ENCODE assay signal across 9 mouse cellular contexts in the genomic region with DNA sequence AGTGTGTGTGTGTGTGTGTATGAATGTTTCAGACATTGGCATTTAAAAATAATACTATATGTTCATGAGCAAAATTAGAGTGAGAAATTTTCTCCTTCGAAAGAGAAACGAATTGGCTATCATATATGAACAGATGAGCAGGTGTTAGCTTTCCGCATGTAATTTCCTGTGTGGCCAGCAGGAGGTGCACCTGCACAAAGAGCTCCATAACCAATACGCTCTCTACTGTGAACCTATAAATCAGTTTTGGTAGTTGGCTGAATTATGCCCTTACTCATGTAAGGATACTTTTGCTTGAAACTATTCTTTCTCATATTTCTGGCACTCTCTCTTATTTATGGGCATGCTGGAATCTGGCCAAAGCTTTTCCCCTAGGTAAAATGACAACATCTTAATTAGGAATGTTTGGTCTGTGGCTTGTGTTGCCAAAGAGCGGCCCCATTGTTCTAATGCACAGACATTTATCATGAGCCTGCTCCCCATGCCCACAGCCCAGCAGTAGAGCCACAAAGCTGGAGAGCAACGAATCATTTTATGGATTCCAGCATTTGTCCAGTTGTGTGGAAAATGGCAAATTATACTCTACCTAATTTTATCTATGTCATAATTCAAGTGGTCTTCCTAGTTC.
DNase-seq lines count a peak whose midpoint lies in the region; ATAC-seq and TF ChIP-seq lines count a peak whose summit lies in the region.
"Had no signal": no experiment of that assay in that cellular context is flagged by ENCODE, and none has a peak within 500 bp of the region (broad histone marks: within the 10 kb centered on the region; RNA-seq: fewer than 3 reads in every experiment).

No protein-coding gene starts in this region.

- peak; percentile 19 for DNase-seq in ovary, postnatal 14 days (ENCODE audit: low spot score)
- no peak for DNase-seq in ovary, adult 18-20 months (ENCODE audit: low spot score)
- DNase-seq in adipocyte (ENCODE audit: low spot score) = peak; percentile 2
- DNase-seq in embryonic facial prominence, embryonic 14.5 days (ENCODE audit: low spot score) = peak; percentile 14
- DNase-seq in kidney, postnatal 25 days = peak; percentile 35 to 68
- DNase-seq in lung, postnatal 10 days = peak; percentile 13
- peak; percentile 9 to 16 for DNase-seq in spleen, adult 2 months (ENCODE audit: low read depth in 1 of 2, low spot score in 2 of 2)
- no peak for DNase-seq in urinary bladder, adult 2 months (ENCODE audit: low spot score)

- no peaks in the 10 kb centered on the region for H3K36me3 ChIP-seq in embryonic facial prominence, embryonic 14.5 days (ENCODE audit: control insufficient read depth, insufficient read depth, low read length)
- no peaks in the 10 kb centered on the region for H3K36me3 ChIP-seq in spleen, adult 2 months (ENCODE audit: control insufficient read depth, insufficient read depth, low read length)
- H3K36me3 ChIP-seq: heart, embryonic 13.5 days had no signal

- H3K9me3 ChIP-seq in embryonic facial prominence, embryonic 14.5 days (ENCODE audit: control insufficient read depth, low read length) = no peaks in the 10 kb centered on the region
- H3K9me3 ChIP-seq: heart, embryonic 13.5 days had no signal

- no peak for TF ChIP-seq POLR2A in spleen, adult 2 months (IDR thresholded peaks at IDR 0.05; ENCODE audit: low read depth, low read length)

- no peak overlapping the region for H3K9ac ChIP-seq in embryonic facial prominence, embryonic 14.5 days (ENCODE audit: low read depth, low read length)
- H3K9ac ChIP-seq: heart, embryonic 13.5 days had no signal

- no peak overlapping the region for H3K4me2 ChIP-seq in embryonic facial prominence, embryonic 14.5 days (ENCODE audit: low read depth, low read length)
- H3K4me2 ChIP-seq: heart, embryonic 13.5 days had no signal

- ATAC-seq in embryonic facial prominence, embryonic 14.5 days (ENCODE audit: low read depth) = no peak

- WGBS in embryonic facial prominence, embryonic 14.5 days = 55% methylated on average over 6 of the region's 6 CpGs
- 43% methylated on average over 6 of the region's 6 CpGs for WGBS in spleen, adult 2 months

- no peak overlapping the region for H3K4me3 ChIP-seq in embryonic facial prominence, embryonic 14.5 days (ENCODE audit: low read depth, low read length)
- no peak overlapping the region for H3K4me3 ChIP-seq in spleen, adult 2 months (ENCODE audit: extremely low read depth, insufficient read depth, insufficient read length)
- H3K4me3 ChIP-seq: heart, embryonic 13.5 days had no signal

- H3K27ac ChIP-seq in embryonic facial prominence, embryonic 14.5 days (replicated peaks; ENCODE audit: low read depth, low read length) = no peak overlapping the region
- no peak overlapping the region for H3K27ac ChIP-seq in spleen, adult 2 months (ENCODE audit: insufficient read depth, low read length)
- H3K27ac ChIP-seq: heart, embryonic 13.5 days had no signal

- H3K4me1 ChIP-seq in embryonic facial prominence, embryonic 14.5 days (ENCODE audit: control insufficient read depth, insufficient read depth, low read length) = no peaks in the 10 kb centered on the region
- H3K4me1 ChIP-seq in spleen, adult 2 months (ENCODE audit: control insufficient read depth, insufficient read depth, insufficient read length) = no peaks in the 10 kb centered on the region
- H3K4me1 ChIP-seq: heart, embryonic 13.5 days had no signal

- no peaks in the 10 kb centered on the region for H3K27me3 ChIP-seq in embryonic facial prominence, embryonic 14.5 days (replicated peaks; ENCODE audit: control insufficient read depth, insufficient read depth, low read length)
- H3K27me3 ChIP-seq in spleen, adult 2 months (ENCODE audit: control insufficient read depth, insufficient read depth, low read length) = no peaks in the 10 kb centered on the region
- H3K27me3 ChIP-seq: heart, embryonic 13.5 days had no signal

- TF ChIP-seq CTCF in spleen, adult 2 months (IDR thresholded peaks at IDR 0.05; ENCODE audit: extremely low read depth, insufficient read depth, insufficient read length, insufficient replicate concordance) = peak; percentile 38; the same call in 1 of the 2 replicates

Comparison
In these comparisons a context has a peak if more than half of its experiments do, and no peak if none do; other contexts are left out.
1. DNase-seq: peak in ovary, postnatal 14 days (single experiment), adipocyte (single experiment), embryonic facial prominence, embryonic 14.5 days (single experiment), kidney, postnatal 25 days (2 of 2), lung, postnatal 10 days (single experiment) and spleen, adult 2 months (2 of 2); none in ovary, adult 18-20 months (single experiment) and urinary bladder, adult 2 months (single experiment).